Mouse (Mus musculus): ENCODE results near the gene Ppp4r4.

GRCm38 (mm10) chr12:103556856-103557255 is 24.8 kb downstream of the Ppp4r4 start:
- no peak for TF ChIP-seq CTCF (IDR thresholded peaks at IDR 0.05; ENCODE audit: borderline replicate concordance, insufficient read depth, low read depth, low read length)
- TF ChIP-seq POLR2A (IDR thresholded peaks at IDR 0.05; ENCODE audit: borderline replicate concordance, insufficient read depth, low read length) = no peak
